Mouse (Mus musculus) hindbrain, embryonic 10.5 days (tissue): Measurements from ENCODE around the gene Gabbr1. TPM values are rescaled to one million over a fixed set of nuclear protein-coding genes. Genes with fewer than 3 reads are reported as not detected.

Source experiments
- DNase-seq: peaks from one replicate; pipeline ENCODE4 v3.0.0-alpha.2; 2017; ENCODE audit warnings: low spot score
- H3K27ac ChIP-seq: fragments of 300-500 bp; sonication (generic); 2 replicates; pipeline ENCODE4 v1.5.1; 2016; ENCODE audit warnings: mild to moderate bottlenecking, moderate library complexity
- H3K27me3 ChIP-seq: fragments of 300-500 bp; sonication (generic); 2 replicates; pipeline ENCODE4 v1.6.1; 2016; ENCODE audit warnings: mild to moderate bottlenecking; ENCODE audit not compliant: poor library complexity, insufficient read depth, severe bottlenecking
- H3K36me3 ChIP-seq: fragments of 300-500 bp; sonication (generic); 2 replicates; pipeline ENCODE4 v1.6.1; 2016; ENCODE audit warnings: mild to moderate bottlenecking, moderate library complexity
- H3K4me1 ChIP-seq: fragments of 300-500 bp; sonication (generic); replicated peaks from 2 replicates; pipeline ENCODE4 v1.6.1; 2016; ENCODE audit warnings: mild to moderate bottlenecking
- H3K4me3 ChIP-seq: fragments of 300-500 bp; sonication (generic); 2 replicates; pipeline ENCODE4 v1.5.1; 2016; ENCODE audit warnings: mild to moderate bottlenecking, moderate library complexity
- H3K9me3 ChIP-seq: fragments of 300-500 bp; sonication (generic); 2 replicates; pipeline ENCODE4 v1.6.1; 2016; ENCODE audit warnings: mild to moderate bottlenecking, moderate library complexity
- WGBS: fragments of 180-500 bp; shearing (Covaris S2); methylation state at CpG from one replicate; pipeline ENCODE4 v1.1.7; 2016; 5-methylcytosine and 5-hydroxymethylcytosine counted together
- polyA plus RNA-seq: library from polyadenylated mRNA; unstranded; fragments of >200 nt; fragmentation: Nextera tagmentation; extraction: Ambion mirVana; gene quantifications from 2 replicates; pipeline ENCODE4 v1.2.1, GENCODE M21; 2016

Gene Gabbr1
- polyA plus RNA-seq, 1 experiment from 2014 or later: 17.0 TPM

- Histone ChIP-seq H3K36me3 (0 out of 2 replicates have a peak, but pooled peaks cover 4% of the 10 kb centered on the region), H3K27me3 (peaks cover 34% of the 10 kb centered on the region), H3K4me3 (no peak overlapping the region), H3K27ac (no peak overlapping the region), H3K4me1 (peaks cover 64% of the 10 kb centered on the region), H3K9me3 (no peaks in the 10 kb centered on the region)
- DNase-seq: no peak
- 31% methylated on average over 3 of the region's 3 CpGs for WGBS
Observed at GRCm38 (mm10) chr17:37047981-37048380, 2.2 kb downstream of the Gabbr1 start.

- Histone ChIP-seq H3K4me3 (no peak overlapping the region; the same call in 1 of the 2 replicates), H3K4me1 (peaks cover 66% of the 10 kb centered on the region)
- 54% methylated on average over 7 of the region's 7 CpGs for WGBS
Observed at GRCm38 (mm10) chr17:37048383-37048782, 2.6 kb downstream of the Gabbr1 start.

GRCm38 (mm10) chr17:37049570-37050310 lies 4.0 kb downstream of the Gabbr1 start:
- Histone ChIP-seq H3K9me3 (no peaks in the 10 kb centered on the region), H3K27ac (peak overlapping the region; percentile 90), H3K36me3 (peaks cover 18% of the 10 kb centered on the region), H3K4me1 (peaks cover 66% of the 10 kb centered on the region), H3K4me3 (peak overlapping the region; percentile 81), H3K27me3 (peaks cover 34% of the 10 kb centered on the region)
- peak; percentile 77 for DNase-seq
- WGBS: 1% methylated on average over 39 of the region's 39 CpGs

More at GRCm38 (mm10) chr17:37048383-37048782, 2.6 kb downstream of the Gabbr1 start:
- no peak for DNase-seq
- Histone ChIP-seq H3K36me3 (0 out of 2 replicates have a peak, but pooled peaks cover 5% of the 10 kb centered on the region), H3K27ac (no peak overlapping the region), H3K27me3 (peaks cover 34% of the 10 kb centered on the region), H3K9me3 (no peaks in the 10 kb centered on the region)

GRCm38 (mm10) chr17:37050399-37050798 lies 4.6 kb downstream of the Gabbr1 start:
- peaks cover 34% of the 10 kb centered on the region for H3K27me3 ChIP-seq
- peaks cover 63% of the 10 kb centered on the region for H3K4me1 ChIP-seq
- H3K9me3 ChIP-seq: no peaks in the 10 kb centered on the region
- H3K4me3 ChIP-seq: peak overlapping the region; percentile 81
- peaks cover 25% of the 10 kb centered on the region for H3K36me3 ChIP-seq
- peak; percentile 90 for DNase-seq
- H3K27ac ChIP-seq: peak overlapping the region; percentile 90
- under 1% methylated on average over 22 of the region's 22 CpGs for WGBS

GRCm38 (mm10) chr17:37050876-37051275 lies 5.1 kb downstream of the Gabbr1 start:
- DNase-seq: peak; percentile 53
- peak overlapping the region; percentile 90 for H3K27ac ChIP-seq
- peaks cover 34% of the 10 kb centered on the region for H3K27me3 ChIP-seq
- H3K9me3 ChIP-seq: no peaks in the 10 kb centered on the region
- peaks cover 30% of the 10 kb centered on the region for H3K36me3 ChIP-seq
- peak overlapping the region; percentile 81 for H3K4me3 ChIP-seq
- peaks cover 59% of the 10 kb centered on the region for H3K4me1 ChIP-seq
- under 1% methylated on average over 27 of the region's 27 CpGs for WGBS

GRCm38 (mm10) chr17:37051745-37052144 lies 6.0 kb downstream of the Gabbr1 start:
- no peak overlapping the region for H3K27ac ChIP-seq
- no peaks in the 10 kb centered on the region for H3K9me3 ChIP-seq
- H3K27me3 ChIP-seq: peaks cover 31% of the 10 kb centered on the region
- peak overlapping the region; percentile 81 for H3K4me3 ChIP-seq
- WGBS: 53% methylated on average over 4 of the region's 4 CpGs
- H3K36me3 ChIP-seq: peaks cover 38% of the 10 kb centered on the region
- DNase-seq: no peak
- peaks cover 55% of the 10 kb centered on the region for H3K4me1 ChIP-seq

GRCm38 (mm10) chr17:37056957-37057356 lies 11.2 kb downstream of the Gabbr1 start:
- DNase-seq: no peak
- Histone ChIP-seq H3K27ac (no peak overlapping the region), H3K9me3 (no peaks in the 10 kb centered on the region), H3K27me3 (no peaks in the 10 kb centered on the region), H3K4me3 (no peak overlapping the region), H3K4me1 (peaks cover 8% of the 10 kb centered on the region), H3K36me3 (peaks cover 88% of the 10 kb centered on the region)
- WGBS: 88% methylated on average over 6 of the region's 6 CpGs

GRCm38 (mm10) chr17:37061435-37061834 lies 15.7 kb downstream of the Gabbr1 start:
- Histone ChIP-seq H3K4me3 (no peak overlapping the region), H3K36me3 (peaks cover 97% of the 10 kb centered on the region), H3K27ac (no peak overlapping the region), H3K4me1 (no peaks in the 10 kb centered on the region), H3K9me3 (no peaks in the 10 kb centered on the region), H3K27me3 (no peaks in the 10 kb centered on the region)
- no peak for DNase-seq
- 84% methylated on average over 3 of the region's 3 CpGs for WGBS

- H3K4me1 ChIP-seq: no peaks in the 10 kb centered on the region
- H3K27ac ChIP-seq: no peak overlapping the region
- peaks cover 97% of the 10 kb centered on the region for H3K36me3 ChIP-seq
- 87% methylated on average over 10 of the region's 10 CpGs for WGBS
- no peak overlapping the region for H3K4me3 ChIP-seq
- no peak for DNase-seq
- no peaks in the 10 kb centered on the region for H3K27me3 ChIP-seq
- no peaks in the 10 kb centered on the region for H3K9me3 ChIP-seq
Observed at GRCm38 (mm10) chr17:37062101-37062641, 16.4 kb downstream of the Gabbr1 start.

GRCm38 (mm10) chr17:37063063-37063462 lies 17.3 kb downstream of the Gabbr1 start:
- no peaks in the 10 kb centered on the region for H3K27me3 ChIP-seq
- WGBS: 79% methylated on average over 10 of the region's 10 CpGs
- no peaks in the 10 kb centered on the region for H3K9me3 ChIP-seq
- H3K4me1 ChIP-seq: no peaks in the 10 kb centered on the region
- peaks cover 97% of the 10 kb centered on the region for H3K36me3 ChIP-seq
- H3K4me3 ChIP-seq: no peak overlapping the region
- DNase-seq: no peak
- H3K27ac ChIP-seq: no peak overlapping the region

GRCm38 (mm10) chr17:37063686-37064495 lies 18.1 kb downstream of the Gabbr1 start:
- no peaks in the 10 kb centered on the region for H3K4me1 ChIP-seq
- 75% methylated on average over 11 of the region's 11 CpGs for WGBS
- H3K9me3 ChIP-seq: no peaks in the 10 kb centered on the region
- peaks cover 97% of the 10 kb centered on the region for H3K36me3 ChIP-seq
- H3K4me3 ChIP-seq: no peak overlapping the region
- DNase-seq: no peak
- no peaks in the 10 kb centered on the region for H3K27me3 ChIP-seq
- no peak overlapping the region for H3K27ac ChIP-seq

GRCm38 (mm10) chr17:37065993-37066392 lies 20.2 kb downstream of the Gabbr1 start:
- peaks cover 99% of the 10 kb centered on the region for H3K36me3 ChIP-seq
- 98% methylated on average over 2 of the region's 2 CpGs for WGBS
- H3K27ac ChIP-seq: no peak overlapping the region
- DNase-seq: no peak
- H3K4me1 ChIP-seq: no peaks in the 10 kb centered on the region
- H3K9me3 ChIP-seq: no peaks in the 10 kb centered on the region
- no peaks in the 10 kb centered on the region for H3K27me3 ChIP-seq
- H3K4me3 ChIP-seq: no peak overlapping the region

- no peak overlapping the region for H3K27ac ChIP-seq
- peaks cover 13% of the 10 kb centered on the region for H3K4me1 ChIP-seq
- DNase-seq: no peak
- H3K9me3 ChIP-seq: no peaks in the 10 kb centered on the region
- H3K4me3 ChIP-seq: no peak overlapping the region
- no peaks in the 10 kb centered on the region for H3K27me3 ChIP-seq
- peaks cover 98% of the 10 kb centered on the region for H3K36me3 ChIP-seq
- 88% methylated on average over 1 of the region's 1 CpGs for WGBS
Observed at GRCm38 (mm10) chr17:37067861-37068260, 22.1 kb downstream of the Gabbr1 start.
